Mouse (Mus musculus) myocyte (in vitro differentiated cells): ENCODE measurements around the gene Nudt5.

Experiments
- E2F4 ChIP-seq: IDR thresholded peaks from one replicate; pipeline ENCODE4 v1.6.1; 2011; ENCODE audit warnings: mild to moderate bottlenecking, control low read depth, moderate library complexity; ENCODE audit not compliant: insufficient read depth
- MAX ChIP-seq: IDR thresholded peaks from one replicate; pipeline ENCODE4 v1.6.1; 2011; ENCODE audit warnings: low read depth, mild to moderate bottlenecking, control low read depth
- MYOD1 ChIP-seq, 3 experiments: IDR thresholded peaks; one replicate each; pipeline ENCODE4 v1.6.1; 2011; ENCODE audit warnings: control low read depth in 2 of 3, low read depth in 2 of 3, mild to moderate bottlenecking in 2 of 3, moderate library complexity in 1 of 3; ENCODE audit not compliant: insufficient read length in 2 of 3, control insufficient read depth in 1 of 3
- MYOG ChIP-seq, 3 experiments: IDR thresholded peaks; one replicate each; pipeline ENCODE4 v1.6.1; 2011; ENCODE audit warnings: control low read depth in 2 of 3, low read depth in 2 of 3, mild to moderate bottlenecking in 2 of 3; ENCODE audit not compliant: insufficient read length in 2 of 3, control insufficient read depth in 1 of 3, insufficient read depth in 1 of 3
- POLR2A ChIP-seq: IDR thresholded peaks from one replicate; pipeline ENCODE4 v1.6.1; 2011; ENCODE audit warnings: low read depth, mild to moderate bottlenecking, control low read depth, moderate library complexity; ENCODE audit not compliant: insufficient read length
- POLR2AphosphoS2 ChIP-seq: IDR thresholded peaks from one replicate; pipeline ENCODE4 v1.6.1; 2011; ENCODE audit warnings: low read depth, control low read depth; ENCODE audit not compliant: insufficient read length
- REST ChIP-seq: IDR thresholded peaks from one replicate; pipeline ENCODE4 v1.6.1; 2011; ENCODE audit warnings: mild to moderate bottlenecking, control low read depth, moderate library complexity; ENCODE audit not compliant: insufficient read depth, insufficient read length
- SRF ChIP-seq: IDR thresholded peaks from one replicate; pipeline ENCODE4 v1.6.1; 2011; ENCODE audit warnings: low read depth; ENCODE audit not compliant: control insufficient read depth, insufficient read length
- TCF12 ChIP-seq: IDR thresholded peaks from one replicate; pipeline ENCODE4 v1.6.1; 2011; ENCODE audit warnings: mild to moderate bottlenecking, control low read depth; ENCODE audit not compliant: poor library complexity, insufficient read depth, severe bottlenecking
- USF1 ChIP-seq: IDR thresholded peaks from one replicate; pipeline ENCODE4 v1.6.1; 2011; ENCODE audit warnings: low read depth, mild to moderate bottlenecking, control low read depth, moderate library complexity

DNA sequence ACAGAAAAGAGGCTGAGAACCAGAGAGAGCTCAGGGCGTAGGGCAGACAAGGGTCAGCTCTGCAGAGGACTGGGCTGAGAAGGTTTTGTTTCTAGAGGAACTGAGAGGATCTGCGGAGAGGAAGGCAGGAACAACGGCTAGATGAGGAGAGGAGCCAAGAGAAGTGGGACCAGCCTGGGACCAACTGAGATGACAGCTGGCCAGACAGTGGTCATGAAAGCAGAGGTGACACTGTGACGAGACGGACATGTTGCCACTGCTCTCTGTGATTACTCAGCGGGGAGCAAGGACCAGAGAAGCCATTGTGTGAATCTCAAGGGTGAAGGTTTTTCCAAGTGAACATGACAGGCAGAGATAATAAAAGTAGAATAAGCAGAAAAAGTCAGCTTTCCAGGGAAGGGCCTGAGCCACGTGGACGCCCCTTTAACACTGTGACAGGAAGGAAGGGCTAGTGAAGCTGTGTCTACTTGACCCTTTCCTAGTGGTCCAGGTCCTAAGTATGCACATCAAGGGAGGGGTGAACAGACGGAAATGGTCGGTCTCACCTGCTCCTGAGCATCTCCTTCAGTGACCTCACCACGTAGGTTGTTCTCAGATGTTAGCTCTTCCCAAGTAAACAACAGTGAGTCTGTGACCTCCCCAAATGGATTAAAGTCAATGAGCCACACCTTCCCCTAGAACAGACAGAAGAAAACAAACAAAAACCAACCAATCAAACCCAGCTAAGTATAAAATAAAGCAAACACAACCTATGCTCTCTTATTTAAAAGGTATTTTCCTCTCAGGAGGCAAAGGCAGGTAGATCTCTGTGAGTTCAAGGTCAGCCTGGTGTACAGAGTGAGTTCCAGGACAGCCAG is 46.8 kb upstream of the Nudt5 start:
- TF ChIP-seq POLR2A (no peak), TCF12 (no peak), MAX (no peak), MYOD1 (IDR thresholded peaks at IDR 0.05; ENCODE audit: control insufficient read depth in 1 of 3, insufficient read length in 2 of 3, low read depth in 2 of 3) (no peak), USF1 (no peak), MYOG (IDR thresholded peaks at IDR 0.05; ENCODE audit: control insufficient read depth in 1 of 3, insufficient read depth in 1 of 3, insufficient read length in 2 of 3, low read depth in 2 of 3) (no peak), POLR2AphosphoS2 (no peak), E2F4 (no peak), REST (no peak), SRF (no peak)
